Mouse (Mus musculus) limb, embryonic 13.5 days (tissue): ENCODE measurements around the gene Taf7l. TPM values are rescaled to one million over a fixed set of nuclear protein-coding genes. Genes with fewer than 3 reads are reported as not detected.

Experiments
- ATAC-seq: fragments of 200-750 bp; cut with Nextera tagmentation; 2 replicates; pipeline ENCODE4 v1.8.0; 2017; ENCODE audit warnings: low read depth, moderate number of reproducible peaks, moderate TSS enrichment; ENCODE audit not compliant: low FRiP score
- H3K27ac ChIP-seq: fragments of 300-500 bp; sonication (generic); 2 replicates; pipeline ENCODE4 v1.5.1; 2015; ENCODE audit warnings: inconsistent platforms, mild to moderate bottlenecking, moderate library complexity
- H3K27me3 ChIP-seq: fragments of 300-500 bp; sonication (generic); 2 replicates; pipeline ENCODE4 v1.6.1; 2015; ENCODE audit warnings: mild to moderate bottlenecking, inconsistent platforms
- H3K36me3 ChIP-seq: fragments of 300-500 bp; sonication (generic); 2 replicates; pipeline ENCODE4 v1.6.1; 2015; ENCODE audit warnings: inconsistent platforms, mild to moderate bottlenecking, moderate library complexity
- H3K4me1 ChIP-seq: fragments of 300-500 bp; sonication (generic); 2 replicates; pipeline ENCODE4 v1.6.1; 2015; ENCODE audit warnings: inconsistent platforms
- H3K4me2 ChIP-seq: fragments of 300-500 bp; sonication (generic); replicated peaks from 2 replicates; pipeline ENCODE4 v1.6.1; 2015; ENCODE audit warnings: inconsistent platforms, mild to moderate bottlenecking, moderate library complexity
- H3K4me3 ChIP-seq: fragments of 300-500 bp; sonication (generic); 2 replicates; pipeline ENCODE4 v1.5.1; 2015; ENCODE audit warnings: moderate library complexity, mild to moderate bottlenecking, inconsistent platforms
- H3K9ac ChIP-seq: fragments of 300-500 bp; sonication (generic); 2 replicates; pipeline ENCODE4 v1.6.1; 2015; ENCODE audit warnings: mild to moderate bottlenecking, inconsistent platforms
- H3K9me3 ChIP-seq: fragments of 300-500 bp; sonication (generic); 2 replicates; pipeline ENCODE4 v1.6.1; 2016; ENCODE audit warnings: inconsistent platforms
- WGBS: fragments of 180-500 bp; shearing (Covaris S2); methylation state at CpG from one replicate; pipeline ENCODE4 v1.1.7; 2015; 5-methylcytosine and 5-hydroxymethylcytosine counted together
- polyA plus RNA-seq: library from polyadenylated mRNA; unstranded; fragments of >200 nt; fragmentation: Nextera tagmentation; extraction: Ambion mirVana; gene quantifications from 2 replicates; pipeline ENCODE4 v1.2.1, GENCODE M21; 2015

Gene Taf7l
- polyA plus RNA-seq, 1 experiment from 2014 or later, result 0.31 TPM

GRCm38 (mm10) chrX:134412096-134412495 is 64.2 kb downstream of the Taf7l start:
- H3K27ac ChIP-seq, result no peak overlapping the region
- no peak overlapping the region for H3K9ac ChIP-seq
- H3K4me2 ChIP-seq, result no peak overlapping the region
- no peaks in the 10 kb centered on the region for H3K36me3 ChIP-seq
- no peak overlapping the region for H3K4me3 ChIP-seq
- WGBS, result 94% methylated on average over 1 of the region's 1 CpGs
- ATAC-seq, result no peak
- no peaks in the 10 kb centered on the region for H3K4me1 ChIP-seq
- H3K9me3 ChIP-seq, result no peaks in the 10 kb centered on the region
- 0 out of 2 replicates have a peak, but pooled peaks cover 7% of the 10 kb centered on the region for H3K27me3 ChIP-seq

Other genes with a start within 250 kb of the Taf7l start
- gene Trmt2b, start 199.5 kb downstream of the Taf7l start, polyA plus RNA-seq, result 12.4 and 13.5 TPM in 2 replicates
- 14.5 and 15.9 TPM in 2 replicates for gene Tmem35a, start 181.3 kb downstream of the Taf7l start, polyA plus RNA-seq
- 25.4 and 28.6 TPM in 2 replicates for gene Cenpi, start 168.4 kb downstream of the Taf7l start, polyA plus RNA-seq
- gene Drp2, start 71.9 kb downstream of the Taf7l start, polyA plus RNA-seq, result 4.2 and 4.6 TPM in 2 replicates
- gene Timm8a1, start 65.4 kb upstream of the Taf7l start, polyA plus RNA-seq, result 69.0 and 72.7 TPM in 2 replicates
- gene Btk, start 107.1 kb upstream of the Taf7l start, polyA plus RNA-seq, result 1.3 and 1.8 TPM in 2 replicates
- 381 and 410 TPM in 2 replicates for gene Rpl36a, start 109.2 kb upstream of the Taf7l start, polyA plus RNA-seq
- gene Gla, start 124.6 kb upstream of the Taf7l start, polyA plus RNA-seq, result 4.4 and 4.5 TPM in 2 replicates
- 162 and 163 TPM in 2 replicates for gene Hnrnph2, start 124.7 kb upstream of the Taf7l start, polyA plus RNA-seq
- 7.4 and 8.1 TPM in 2 replicates for gene Armcx4, start 210.0 kb upstream of the Taf7l start, polyA plus RNA-seq
- 74.7 and 76.7 TPM in 2 replicates for gene Armcx1, start 241.5 kb upstream of the Taf7l start, polyA plus RNA-seq